Mouse (Mus musculus) macrophage (primary cell): Measurements from ENCODE around the gene Mageb5. TPM values are rescaled to one million over a fixed set of nuclear protein-coding genes. Genes with fewer than 3 reads are reported as not detected.
"Not testable (repeated sequence)": the region's sequence is repeated elsewhere in the genome, so short reads cannot be mapped to it uniquely, and the experiment has no call there.

ENCODE experiments used
- H3K27ac ChIP-seq: fragments of 350-480 bp; formaldehyde crosslinking; 2 replicates; pipeline ENCODE4 v1.9.0; 2021
- H3K36me3 ChIP-seq: fragments of 350-480 bp; formaldehyde crosslinking; 2 replicates; pipeline ENCODE4 v1.9.0; 2021; ENCODE audit errors: inconsistent target
- H3K4me3 ChIP-seq: fragments of 350-480 bp; formaldehyde crosslinking; 2 replicates; pipeline ENCODE4 v1.9.0; 2021; ENCODE audit errors: inconsistent target
- H3K79me2 ChIP-seq: fragments of 350-480 bp; formaldehyde crosslinking; 2 replicates; pipeline ENCODE4 v1.9.0; 2021; ENCODE audit errors: inconsistent target
- WGBS: methylation state at CpG from one replicate; pipeline ENCODE4 v1.1.7; 2026; ENCODE audit warnings: inconsistent platforms; ENCODE audit not compliant: missing documents; 5-methylcytosine and 5-hydroxymethylcytosine counted together
- polyA plus RNA-seq: library from polyadenylated mRNA; stranded (reverse); fragments of 250-400 nt; gene quantifications from 3 replicates; pipeline ENCODE4 v1.2.4, GENCODE M21; 2018; ENCODE audit warnings: inconsistent platforms
- total RNA-seq, 78 experiments: library from RNA; depleted of rRNA; stranded (reverse); fragments of 250-400 nt; gene quantifications; 1 replicate in 9 of 78; 2 replicates in 24 of 78; 3 replicates in 43 of 78; 4 replicates in 2 of 78; pipeline ENCODE4 v1.2.4; 2018; ENCODE audit warnings: inconsistent platforms in 56 of 78

Mageb5 gene
- not detected for total RNA-seq (2018; cell fraction: chromatin; rRNA removed)
- total RNA-seq (2018; cell fraction: cytosol; rRNA removed): not detected
- total RNA-seq (2018; cell fraction: nucleus; rRNA removed): not detected
- polyA plus RNA-seq: not detected in 3 replicates

DNA sequence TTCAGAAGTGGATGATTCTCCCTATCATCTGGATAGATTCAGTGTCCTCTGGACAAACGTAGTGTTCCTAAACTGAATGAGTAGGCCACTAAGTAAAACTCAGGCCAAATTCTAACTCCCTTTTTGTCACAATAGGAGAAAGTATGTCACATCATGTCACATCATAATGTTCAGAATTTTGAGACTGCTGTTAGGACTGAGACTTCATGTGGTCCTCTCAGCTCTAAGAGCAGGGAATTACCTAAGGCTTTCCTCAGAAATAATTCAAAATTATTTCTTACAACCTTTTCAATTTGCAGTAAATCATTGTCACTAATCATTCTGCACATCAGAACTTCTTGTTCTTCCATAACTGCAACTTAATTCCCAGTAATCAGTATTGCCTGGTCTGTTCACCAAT lies at the start of gene Mageb5:
Gene Mageb5 (minus strand): TSS at position 101 of the 400 bp plus-strand sequence.
- 83% methylated on average over 1 of the region's 1 CpGs for WGBS
- H3K4me3 ChIP-seq, H3K27ac ChIP-seq: not testable (repeated sequence)

DNA sequence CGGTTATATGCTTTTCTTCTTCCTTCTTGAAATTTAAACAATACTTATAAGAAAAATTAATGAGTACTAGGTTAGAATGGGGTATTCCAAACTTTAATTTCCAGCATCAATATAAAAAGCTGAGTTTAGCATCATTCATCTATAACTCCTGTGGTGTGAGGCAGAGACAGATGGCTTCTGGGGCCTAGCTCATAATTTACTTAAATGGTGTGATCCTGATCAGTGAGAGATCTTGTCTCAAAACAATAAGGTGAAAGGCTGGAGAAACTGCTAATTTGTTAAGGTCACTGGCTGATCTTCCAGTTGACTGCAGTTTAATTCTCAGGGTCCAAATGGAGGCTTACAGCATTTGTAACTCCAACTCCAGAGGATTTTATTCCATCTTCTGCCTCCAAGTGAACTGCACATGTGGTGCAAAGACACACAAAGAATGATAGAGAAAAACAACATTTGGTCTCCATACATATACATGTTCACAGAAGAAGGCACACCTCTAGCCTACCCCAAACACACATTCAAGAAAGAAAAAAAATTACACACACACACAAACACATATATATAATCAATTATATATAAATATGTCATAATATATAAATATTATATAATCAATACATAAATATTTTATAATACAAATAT lies 23.1 kb downstream of the Mageb5 start:
- H3K4me3 ChIP-seq, H3K79me2 ChIP-seq, H3K27ac ChIP-seq, H3K36me3 ChIP-seq: not testable (repeated sequence)
- WGBS: no CpG with 5 or more reads among the region's 1 CpGs

More for the DNA sequence above, at the start of gene Mageb5:
- not testable (repeated sequence) for H3K36me3 ChIP-seq, H3K79me2 ChIP-seq

Other genes with a start within 250 kb of the Mageb5 start
- not detected in 3 replicates for gene 1700084M14Rik, start 207.1 kb downstream of the Mageb5 start, polyA plus RNA-seq
- not detected in 3 replicates for gene Gm14781, start 150.8 kb downstream of the Mageb5 start, polyA plus RNA-seq
- not detected in 3 replicates for gene Mageb1, start 233.3 kb upstream of the Mageb5 start, polyA plus RNA-seq